Mouse (Mus musculus) urinary bladder, postnatal 14 days (tissue): Measurements from ENCODE around the gene Btf3.

Experiments used
- DNase-seq: peaks from one replicate; pipeline ENCODE4 v3.0.0; 2021; ENCODE audit warnings: low spot score

Gene Btf3

DNA sequence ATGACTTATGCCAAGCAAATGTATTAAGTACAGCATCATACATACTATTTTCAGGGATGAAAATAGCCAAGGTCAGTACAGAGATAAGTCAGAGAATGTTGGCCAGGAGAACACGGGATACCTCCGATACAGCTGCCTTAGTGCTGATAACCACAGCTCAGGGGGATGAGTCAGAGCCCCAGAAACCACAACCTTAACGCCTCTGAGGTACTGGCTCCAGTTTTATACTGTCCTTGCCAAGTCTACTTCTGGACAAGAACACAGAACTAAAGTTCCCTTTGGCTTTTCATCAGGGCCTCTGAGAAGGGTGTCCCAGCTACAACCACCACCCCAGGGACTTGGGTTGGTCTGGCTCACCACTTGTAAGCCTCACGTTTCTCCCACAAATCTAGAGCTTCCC is 41.2 kb downstream of the Btf3 start:
- DNase-seq = no peak

GRCm38 (mm10) chr13:98274023-98274422 is 42.8 kb downstream of the Btf3 start:
- no peak for DNase-seq

DNA sequence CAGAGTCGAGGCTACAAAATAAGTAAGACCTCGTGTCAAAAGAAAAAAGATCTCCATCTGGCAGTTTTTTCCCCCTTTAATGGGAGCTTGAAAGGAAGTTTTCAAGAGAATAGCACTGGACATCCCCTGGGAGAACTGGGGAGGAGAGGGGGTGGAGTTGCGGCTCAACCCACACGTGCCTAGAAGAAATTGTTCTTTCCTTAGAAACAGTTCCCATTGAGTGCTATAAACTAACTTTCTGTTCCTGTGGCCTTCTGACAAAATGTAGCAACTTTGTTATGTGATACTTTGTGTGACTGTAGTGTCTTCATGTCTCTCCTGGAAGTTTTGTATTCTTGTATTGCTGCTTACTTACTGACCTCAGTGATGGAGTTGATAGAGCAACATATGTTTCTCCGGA is 52.7 kb downstream of the Btf3 start:
- DNase-seq = no peak

- no peak for DNase-seq
These were observed 53.3 kb downstream of the Btf3 start for GRCm38 (mm10) chr13:98263458-98263987.

GRCm38 (mm10) chr13:98262636-98263457 is 54.0 kb downstream of the Btf3 start, which contains the start of the genes Utp15 and Ankra2:
Gene Utp15 (minus strand): TSS chr13:98263041.
Gene Ankra2 (plus strand): TSS chr13:98263074.
- peak; percentile 98 for DNase-seq
